Mouse (Mus musculus): ENCODE results near the gene Ddx19b.
"Not testable (repeated sequence)": the region's sequence is repeated elsewhere in the genome, so short reads cannot be mapped to it uniquely, and the experiment has no call there.

Gene Ddx19b

DNA sequence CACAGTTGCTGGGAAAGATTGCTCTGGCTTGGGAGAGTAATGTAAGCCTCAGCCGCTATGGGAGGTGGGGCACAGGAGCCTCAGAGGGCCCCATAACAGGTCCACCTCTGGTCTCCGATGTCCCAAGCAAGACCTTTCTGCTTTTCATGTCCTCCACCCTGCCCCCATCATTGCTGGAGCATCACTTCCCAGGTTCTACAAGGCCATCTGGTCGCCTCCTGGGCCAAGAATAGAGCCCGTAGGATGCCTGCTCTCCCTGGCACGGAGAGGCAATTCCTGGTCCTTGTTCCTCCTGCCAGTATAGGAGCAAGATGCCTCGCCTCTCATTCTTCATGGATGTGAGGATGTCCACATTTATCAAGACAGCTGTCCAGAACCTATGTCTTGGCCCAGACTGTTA lies 71.6 kb downstream of the Ddx19b start:
- DNase-seq: no peak

DNA sequence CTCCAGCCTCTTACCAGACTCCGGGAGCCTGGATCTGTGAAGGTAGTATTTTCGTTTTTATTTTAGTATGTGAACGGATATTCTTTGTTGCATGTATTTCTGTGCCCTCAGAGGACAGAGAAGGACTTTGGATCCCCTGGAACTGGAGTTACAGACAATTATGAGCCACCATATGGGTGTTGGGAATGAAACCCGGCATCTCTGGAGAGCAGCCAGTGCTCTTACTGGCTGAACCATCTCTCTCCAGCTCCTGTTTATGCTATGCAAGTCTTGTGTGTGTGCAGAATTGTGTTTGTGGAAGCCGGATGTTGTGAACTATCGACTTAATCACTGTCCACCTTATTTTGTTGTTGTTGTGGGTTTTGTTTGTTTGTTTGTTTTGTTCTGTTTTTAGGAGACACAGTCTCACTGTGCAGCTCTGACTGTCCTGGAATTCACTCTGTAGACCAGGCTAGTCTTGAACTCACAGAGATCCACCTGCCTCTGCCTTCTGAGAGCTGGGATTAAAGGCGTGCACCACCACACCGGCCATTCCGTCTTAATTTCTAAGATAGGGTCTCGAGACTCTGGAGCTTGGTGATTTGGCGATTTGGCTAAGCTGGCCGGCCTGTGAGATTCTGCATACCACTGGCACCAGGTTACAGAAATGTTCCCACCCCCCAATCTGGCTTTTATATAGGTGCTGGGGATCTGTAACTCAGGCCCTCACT lies 72.3 kb downstream of the Ddx19b start:
- no peak for DNase-seq

DNA sequence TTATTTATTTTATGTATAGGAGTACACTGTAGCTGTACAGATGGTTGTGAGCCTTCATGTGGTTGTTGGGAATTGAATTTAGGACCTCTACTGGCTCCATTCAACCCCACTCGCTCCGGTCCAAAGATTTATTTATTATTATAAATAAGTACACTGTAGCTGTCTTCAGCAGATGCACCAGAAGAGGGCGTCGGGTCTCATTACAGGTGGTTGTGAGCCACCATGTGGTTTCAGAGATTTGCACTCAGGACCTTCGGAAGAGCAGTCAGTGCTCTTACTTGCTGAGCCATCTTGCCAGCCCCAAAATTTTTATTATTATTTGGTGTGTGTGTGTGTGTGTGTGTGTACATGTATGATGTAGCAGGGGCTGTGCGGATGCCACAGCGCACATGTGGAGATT lies 73.0 kb downstream of the Ddx19b start:
- DNase-seq: not testable (repeated sequence)

DNA sequence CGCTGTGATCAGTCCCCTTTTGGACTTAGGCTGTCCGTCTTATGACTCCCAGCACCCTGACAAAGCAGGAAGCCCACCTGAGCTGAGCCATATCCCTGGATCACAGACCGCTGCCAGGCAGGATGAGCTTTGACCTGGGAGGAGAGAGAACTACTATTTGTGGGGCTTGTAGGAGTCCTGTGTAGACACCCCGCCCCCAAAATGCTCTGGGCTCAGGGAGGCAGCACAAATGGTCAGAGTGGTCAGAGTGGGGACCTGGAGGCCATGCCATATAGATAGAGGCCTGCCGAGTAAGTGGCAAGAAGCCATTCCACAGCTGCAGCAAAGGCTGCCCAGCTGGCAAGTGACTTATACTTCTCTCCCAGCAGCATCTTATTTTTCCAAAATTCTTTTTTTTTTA lies 73.4 kb downstream of the Ddx19b start:
- DNase-seq: no peak

DNA sequence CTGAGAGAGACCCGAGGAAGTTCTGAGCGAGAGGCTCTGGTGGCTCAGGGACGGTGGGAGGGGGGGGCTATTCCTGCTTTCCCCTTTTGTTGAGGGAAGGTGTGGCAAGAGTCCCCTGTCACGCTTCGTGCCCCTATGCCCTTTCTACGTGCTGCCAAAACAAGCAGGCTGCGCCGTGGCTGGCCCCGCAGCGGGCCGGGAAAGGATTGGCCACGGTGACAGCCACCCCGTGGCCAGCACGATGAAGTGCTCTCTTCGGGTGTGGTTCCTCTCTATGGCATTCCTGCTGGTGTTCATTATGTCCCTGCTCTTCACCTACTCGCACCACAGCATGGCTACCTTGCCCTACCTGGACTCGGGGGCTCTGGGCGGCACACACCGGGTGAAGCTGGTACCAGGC lies 74.1 kb downstream of the Ddx19b start:
- no peak for DNase-seq

DNA sequence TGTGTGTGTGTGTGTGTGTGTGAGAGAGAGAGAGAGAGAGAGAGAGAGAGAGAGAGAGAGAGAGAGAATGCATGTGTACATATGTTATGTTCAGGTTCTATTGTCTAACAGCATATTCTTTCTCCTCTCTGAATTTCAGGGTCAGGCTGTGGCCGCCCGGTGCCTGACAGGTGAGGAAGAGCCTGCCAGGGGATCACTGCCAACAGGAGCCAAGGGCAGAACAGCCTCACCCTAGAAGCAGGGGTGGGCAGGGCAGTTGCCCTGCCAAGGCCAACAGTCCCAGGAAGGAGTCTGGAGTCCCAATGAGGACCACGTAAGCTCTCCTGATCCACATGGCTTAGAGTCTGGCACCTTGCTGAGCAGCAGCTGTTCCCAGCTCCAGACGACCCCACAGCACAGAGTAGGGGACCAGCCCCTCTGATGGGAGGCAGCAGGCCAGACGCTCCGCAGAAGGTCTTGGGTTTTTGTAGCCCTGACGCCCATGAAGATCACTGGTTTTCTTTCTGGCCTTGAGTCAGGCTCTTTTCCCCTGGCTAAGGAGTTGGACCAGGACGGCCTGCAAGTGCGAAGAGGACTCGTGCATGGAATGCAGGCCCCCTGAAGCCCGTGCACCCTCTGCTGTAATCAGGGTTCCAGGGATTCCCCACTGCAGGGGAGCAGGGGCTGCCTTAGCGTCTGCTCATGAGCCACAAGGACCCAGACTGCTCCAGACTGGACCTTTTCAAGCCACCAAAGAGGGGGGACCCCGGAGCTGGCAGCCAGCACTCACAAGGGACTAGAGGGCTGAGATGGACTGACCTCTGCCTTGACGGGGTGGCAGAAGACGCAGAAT lies 74.7 kb downstream of the Ddx19b start:
- no peak for DNase-seq

DNA sequence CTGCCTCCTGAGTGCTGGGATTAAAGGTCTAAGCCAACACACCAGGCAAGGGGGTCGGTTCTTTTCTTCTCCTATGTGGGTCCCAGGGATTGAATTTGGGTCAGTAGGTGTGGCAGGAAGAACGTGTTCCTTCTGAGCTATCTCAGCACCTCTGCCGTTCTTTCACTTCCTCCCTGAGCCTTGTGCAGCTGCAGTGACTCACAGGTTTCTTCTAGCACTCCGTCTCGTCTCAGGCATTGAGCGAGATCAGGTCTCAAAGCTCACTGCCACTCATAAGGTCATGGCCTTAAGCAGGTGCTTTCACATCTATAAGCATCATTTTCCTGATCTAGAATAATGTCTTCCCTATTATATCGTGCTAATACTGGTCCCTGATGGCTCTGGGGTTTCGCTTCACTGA lies 76.8 kb downstream of the Ddx19b start:
- DNase-seq: no peak

Data from kidney, adult 8-10 months (tissue).